Mouse (Mus musculus): ENCODE data around the gene Hic1.

Hic1 gene

GRCm38 (mm10) chr11:75169405-75170080 lies at the start of gene Hic1:
Gene Hic1, minus strand, starts transcription at chr11:75169519.
- 3% methylated on average over 23 of the region's 23 CpGs for WGBS

DNA sequence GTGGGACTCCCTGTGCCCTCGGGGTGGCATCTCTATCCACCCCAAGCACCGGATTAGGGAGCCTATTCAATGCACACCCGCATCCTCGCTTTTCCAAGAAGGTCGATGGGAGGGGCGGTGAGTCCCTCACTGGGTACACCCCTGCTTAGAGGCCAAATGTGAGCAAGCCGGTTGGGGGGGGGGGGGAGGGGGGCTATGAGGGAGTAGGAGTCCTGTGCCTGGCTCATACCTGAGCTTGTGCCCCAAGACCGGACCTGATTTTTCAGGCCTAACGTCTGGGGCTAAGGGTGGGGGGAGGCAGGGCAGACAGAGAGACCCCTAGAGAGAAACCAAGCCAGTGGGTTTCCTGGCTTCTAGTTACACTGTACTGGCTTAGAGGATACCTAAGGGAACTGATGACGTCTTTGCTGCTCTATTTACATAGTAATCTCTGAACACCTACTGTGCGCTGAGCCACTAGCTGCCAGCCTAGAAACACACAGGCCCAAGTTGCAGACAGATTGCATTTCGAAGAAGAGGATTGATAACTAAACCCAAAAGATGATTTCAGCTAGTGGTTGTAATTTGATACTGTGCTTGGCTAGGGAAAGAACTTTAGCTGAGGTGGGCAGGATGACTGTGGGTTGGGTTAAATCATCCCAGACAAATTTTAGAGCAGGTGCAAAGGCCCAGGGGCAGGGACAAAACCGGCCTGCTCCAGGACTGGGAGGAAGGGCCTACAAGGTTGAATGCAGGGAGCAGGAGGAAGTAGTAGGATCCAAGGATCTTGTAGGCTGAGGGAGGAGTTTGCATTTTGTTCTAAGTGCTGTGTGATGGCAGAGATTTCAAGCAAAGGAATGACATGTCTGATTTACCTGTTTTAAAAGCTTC lies 45.0 kb upstream of the Hic1 start:
- WGBS, result 36% methylated on average over 13 of the region's 13 CpGs

DNA sequence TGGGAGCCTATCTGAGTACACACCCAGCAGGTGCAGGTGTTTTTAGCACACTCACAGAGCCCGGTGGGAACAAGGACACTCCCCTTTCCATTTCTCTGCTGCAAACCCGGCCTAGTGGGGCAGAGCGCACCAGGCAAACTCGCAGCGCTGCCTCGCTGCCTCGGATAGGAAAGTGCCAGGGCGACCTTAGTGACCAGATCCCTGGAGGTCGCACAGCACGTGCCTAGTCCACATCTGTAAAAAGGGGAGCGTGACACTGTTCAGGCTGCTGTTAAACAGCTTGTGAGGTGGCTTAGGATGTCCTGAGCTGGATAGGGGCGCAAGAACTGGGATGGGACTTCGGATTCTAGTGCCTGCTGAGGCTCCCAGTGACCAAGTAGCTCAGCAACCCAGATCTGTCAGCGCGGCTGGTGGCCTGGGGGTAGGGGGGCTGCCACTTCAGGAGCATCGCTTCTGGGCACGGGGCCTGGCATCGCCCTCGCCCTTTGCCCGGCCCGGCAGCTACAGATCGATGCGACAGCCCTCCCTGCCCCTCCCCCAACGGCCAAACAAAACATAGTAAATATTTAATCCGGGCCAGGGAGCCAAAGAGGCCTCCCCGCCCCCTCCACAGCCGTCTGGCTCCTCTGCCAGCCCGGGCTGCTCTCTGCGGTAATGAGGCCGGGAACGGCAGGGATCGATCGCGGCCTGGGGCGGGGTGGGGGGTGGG lies 44.2 kb upstream of the Hic1 start:
- 15% methylated on average over 35 of the region's 35 CpGs for whole genome bisulfite sequencing

GRCm38 (mm10) chr11:75212876-75213275 lies 43.6 kb upstream of the Hic1 start:
- WGBS, result 43% methylated on average over 3 of the region's 3 CpGs

DNA sequence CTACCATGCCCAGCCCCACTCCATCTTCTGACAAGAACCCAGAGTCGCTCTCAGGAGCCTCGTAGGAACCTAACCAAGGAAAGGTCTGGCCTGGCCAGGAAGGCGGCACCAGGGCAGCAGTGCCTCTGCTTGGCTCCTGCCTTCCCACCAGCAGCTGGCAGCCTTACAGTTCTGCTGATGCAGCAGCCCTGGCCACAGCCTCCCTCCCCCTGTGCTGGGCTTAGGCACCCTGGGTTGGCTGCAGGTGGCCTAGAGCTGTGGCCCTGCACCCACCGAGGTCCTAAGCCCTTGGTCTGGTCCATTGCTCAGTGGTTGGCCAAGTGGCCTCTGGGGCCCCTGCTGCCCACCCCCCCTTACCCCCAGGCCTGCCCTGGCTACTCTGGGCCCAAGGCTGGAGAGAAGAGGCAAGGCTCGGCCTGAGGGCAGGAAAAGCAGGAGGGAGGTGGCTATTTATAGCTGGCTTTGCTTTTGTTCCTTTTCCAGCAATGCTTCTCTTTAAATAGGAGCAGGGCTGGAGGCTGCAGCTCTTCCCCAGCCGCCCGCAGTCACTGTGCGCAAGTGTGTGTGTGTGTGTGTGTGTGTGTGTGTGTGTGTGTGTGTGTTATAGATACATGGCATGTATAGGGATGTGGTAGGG lies 42.8 kb upstream of the Hic1 start:
- 30% methylated on average over 8 of the region's 8 CpGs for WGBS

GRCm38 (mm10) chr11:75210755-75211154 lies 41.4 kb upstream of the Hic1 start:
- 67% methylated on average over 6 of the region's 6 CpGs for WGBS

DNA sequence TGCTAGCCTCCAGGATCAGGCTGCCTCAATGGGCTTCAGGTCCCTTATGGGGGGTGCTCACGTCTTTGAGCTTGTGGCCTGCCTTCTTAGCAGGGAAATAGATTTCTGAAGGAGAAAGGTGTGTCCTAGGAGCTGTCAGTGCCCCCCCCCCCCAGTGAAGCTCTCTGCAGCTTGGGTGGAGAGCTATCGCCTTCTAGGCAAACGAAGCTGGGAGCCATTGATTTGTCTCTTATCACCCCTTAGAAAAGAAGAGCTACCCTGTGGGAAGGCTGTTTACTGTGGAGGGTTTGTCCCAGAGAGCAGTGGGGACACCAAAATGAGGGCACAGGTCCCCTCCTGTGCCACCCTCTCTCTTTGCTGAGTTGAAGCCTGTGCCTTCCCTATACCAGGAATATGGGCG lies 40.8 kb upstream of the Hic1 start:
- WGBS, result 79% methylated on average over 4 of the region's 4 CpGs

- WGBS, result 83% methylated on average over 4 of the region's 4 CpGs
These were observed 40.0 kb upstream of the Hic1 start for GRCm38 (mm10) chr11:75209363-75209762.

DNA sequence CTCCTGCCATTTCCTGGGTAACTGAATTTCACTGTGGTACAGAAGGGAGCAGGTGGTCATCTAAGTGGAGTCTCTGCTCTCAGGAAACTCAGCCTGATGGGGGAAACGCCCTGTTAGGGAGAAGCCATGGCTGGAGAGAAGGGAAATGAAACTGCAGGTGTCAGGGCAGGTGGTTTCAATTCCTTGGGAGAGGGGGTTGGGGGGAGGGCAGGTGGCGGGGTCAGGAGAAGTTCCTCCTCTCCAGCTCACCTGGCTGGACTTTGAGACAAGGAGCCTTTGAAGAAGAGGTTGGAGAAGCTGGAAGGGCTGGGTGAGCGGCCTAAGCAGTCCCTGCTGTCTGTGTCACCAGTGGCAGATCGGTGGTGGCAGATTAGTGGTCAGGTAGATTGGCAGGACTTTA lies 37.0 kb upstream of the Hic1 start:
- WGBS, result 88% methylated on average over 4 of the region's 4 CpGs

DNA sequence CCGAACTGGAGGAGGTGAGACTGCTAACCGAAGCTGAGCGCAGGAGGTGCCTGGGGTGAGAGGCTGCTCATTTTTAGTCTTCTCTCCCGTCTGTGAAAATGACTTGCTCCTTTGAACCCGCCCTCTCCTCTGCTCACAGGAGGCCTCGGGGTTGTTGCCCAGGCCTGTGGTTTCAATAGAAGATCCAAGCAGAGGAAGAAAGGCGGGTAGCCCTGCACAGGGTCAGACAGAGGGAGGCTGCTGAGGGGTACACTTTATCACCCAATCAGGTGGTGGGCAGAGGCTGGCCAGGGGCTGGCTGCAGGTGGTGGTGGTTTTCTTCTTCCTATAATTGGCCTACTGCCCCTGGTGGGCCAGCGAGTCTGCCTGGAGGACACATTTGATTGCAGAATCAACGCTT lies 35.2 kb upstream of the Hic1 start:
- 59% methylated on average over 9 of the region's 9 CpGs for WGBS

DNA sequence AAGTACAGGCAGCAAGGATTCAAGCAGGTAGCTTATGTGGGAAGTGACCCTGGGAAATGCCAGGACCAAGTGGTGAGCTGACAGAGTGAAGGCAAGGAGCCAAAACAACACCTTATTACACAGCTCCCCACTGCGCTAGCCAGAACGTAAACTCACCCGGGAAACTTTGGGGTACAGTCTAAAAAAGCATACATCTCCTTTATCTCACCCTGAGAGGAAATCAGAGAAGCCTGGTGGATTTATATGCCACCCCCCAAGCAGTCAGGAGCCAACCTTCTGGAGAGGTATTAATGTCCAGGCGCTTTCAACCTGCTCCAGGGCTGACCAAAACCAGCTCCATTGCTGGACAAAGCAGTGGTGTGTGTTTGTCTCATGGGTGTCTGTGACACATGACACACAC lies 34.6 kb upstream of the Hic1 start:
- 81% methylated on average over 4 of the region's 4 CpGs for WGBS

DNA sequence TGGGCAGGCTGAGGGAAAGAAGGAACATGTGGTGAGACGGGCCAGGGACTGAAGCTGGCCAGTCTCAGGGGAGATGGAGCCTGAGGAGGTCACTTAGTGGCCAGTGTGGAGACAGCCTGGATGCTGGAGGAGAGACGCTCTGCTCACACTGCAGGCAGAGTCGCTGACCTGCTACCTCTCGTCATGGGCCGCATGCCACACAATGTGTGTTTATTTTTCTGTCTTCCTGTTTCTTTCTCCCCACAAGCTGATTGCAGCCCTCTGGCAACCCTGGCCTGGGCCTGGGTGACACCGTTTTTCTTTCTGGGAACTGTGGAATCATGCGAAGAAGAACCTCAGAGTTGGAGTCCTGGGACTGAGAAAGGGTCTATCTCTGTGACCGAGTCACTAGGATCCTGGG lies 32.4 kb upstream of the Hic1 start:
- 65% methylated on average over 8 of the region's 8 CpGs for WGBS

- WGBS, result 54% methylated on average over 12 of the region's 12 CpGs
These were observed 31.6 kb upstream of the Hic1 start for GRCm38 (mm10) chr11:75200935-75201334.

GRCm38 (mm10) chr11:75199951-75200350 lies 30.6 kb upstream of the Hic1 start:
- WGBS, result 64% methylated on average over 5 of the region's 5 CpGs

DNA sequence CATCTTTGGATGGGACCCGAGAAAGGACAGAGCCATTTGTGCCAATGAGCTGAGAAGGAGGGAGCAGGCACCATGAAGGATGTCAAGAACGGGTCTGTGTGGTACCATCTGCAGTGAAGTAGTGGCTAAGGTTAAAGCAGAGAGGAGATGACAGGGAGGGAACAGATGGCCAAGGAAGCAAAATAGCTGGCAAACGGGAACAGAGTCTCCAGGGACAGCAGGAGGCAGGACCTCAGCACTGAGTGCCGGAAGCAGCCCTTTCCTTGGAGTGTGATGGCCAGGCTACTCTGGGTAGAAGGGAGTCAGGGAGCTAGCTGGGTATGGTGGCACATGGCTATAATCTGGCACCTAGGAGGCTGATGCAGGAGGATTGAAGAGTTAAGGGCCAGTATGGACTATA lies 29.5 kb upstream of the Hic1 start:
- WGBS, result 52% methylated on average over 4 of the region's 4 CpGs

- 55% methylated on average over 7 of the region's 7 CpGs for WGBS
These were observed 28.6 kb upstream of the Hic1 start for GRCm38 (mm10) chr11:75197956-75198355.

GRCm38 (mm10) chr11:75196131-75196530 lies 26.8 kb upstream of the Hic1 start:
- whole genome bisulfite sequencing, result 57% methylated on average over 6 of the region's 6 CpGs

DNA sequence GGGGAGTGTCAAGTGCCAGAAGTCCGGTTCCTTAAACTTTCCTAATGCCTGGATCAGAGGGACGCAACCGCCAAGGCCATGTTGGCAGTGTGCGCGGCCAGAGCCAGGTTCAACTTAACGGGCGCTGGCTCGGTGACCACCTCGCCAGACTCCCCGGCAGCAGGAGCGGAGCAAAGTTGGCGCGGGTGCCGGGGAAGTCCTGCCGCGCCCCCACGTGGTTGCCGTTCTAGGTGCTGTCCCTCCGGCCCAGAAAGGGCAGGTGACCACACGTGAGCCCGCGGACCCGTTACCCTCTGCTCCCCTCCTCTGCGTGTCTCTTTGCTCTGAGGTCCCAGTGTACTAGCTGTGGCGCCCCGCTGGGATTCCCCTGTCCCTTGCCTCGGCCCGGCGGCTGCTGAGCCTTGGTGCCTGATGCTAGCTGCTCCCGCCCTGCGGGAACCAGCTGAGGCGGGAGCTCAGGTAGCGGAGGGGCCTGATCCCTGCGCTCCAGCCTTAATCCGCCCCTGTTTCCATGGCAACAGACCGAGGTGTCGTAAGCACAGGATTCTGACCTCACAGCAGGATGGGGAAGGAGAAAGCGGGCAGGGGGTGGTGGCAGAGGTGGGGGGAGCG lies 25.6 kb upstream of the Hic1 start:
- under 1% methylated on average over 39 of the region's 39 CpGs for WGBS

- WGBS, result under 1% methylated on average over 52 of the region's 52 CpGs
These were observed 25.0 kb upstream of the Hic1 start for GRCm38 (mm10) chr11:75194121-75194849.

GRCm38 (mm10) chr11:75193256-75194071 lies 24.1 kb upstream of the Hic1 start, which contains the start of gene Rtn4rl1:
Gene Rtn4rl1, plus strand, starts transcription at chr11:75193783.
- 1% methylated on average over 70 of the region's 84 CpGs for WGBS

Measured in cerebral cortex, adult 2 months (tissue).